Mouse (Mus musculus): ENCODE data around the gene Rnf141.

GRCm38 (mm10) chr7:110833024-110833423, 11.2 kb downstream of the Rnf141 start:
- TF ChIP-seq GATA1 (IDR thresholded peaks at IDR 0.05; ENCODE audit: low read length) (no peak), TAL1 (IDR thresholded peaks at IDR 0.05; ENCODE audit: low read length) (no peak)

Measured in erythroblast, embryonic 14.5 days (primary cell).